Mouse (Mus musculus): Measurements from ENCODE around the gene Vmn2r33. TPM values are rescaled to one million over a fixed set of nuclear protein-coding genes. Genes with fewer than 3 reads are reported as not detected.
"Not testable (repeated sequence)": the region's sequence is repeated elsewhere in the genome, so short reads cannot be mapped to it uniquely, and the experiment has no call there.

The Vmn2r33 gene
- not detected in 2 replicates for polyA plus RNA-seq (2011; ENCODE audit: insufficient read depth, insufficient read length, low read depth, missing spikeins)

- H3K27me3 ChIP-seq (ENCODE audit: control insufficient read depth, insufficient read depth, low read length, poor library complexity, severe bottlenecking); H3K27ac ChIP-seq (ENCODE audit: insufficient read depth, low read length); H3K9ac ChIP-seq (ENCODE audit: low read depth, poor library complexity, severe bottlenecking); H3K9me3 ChIP-seq (replicated peaks; ENCODE audit: control insufficient read depth, insufficient read depth, low read length, poor library complexity, severe bottlenecking); H3K36me3 ChIP-seq (ENCODE audit: control insufficient read depth, insufficient read depth, low read length, poor library complexity, severe bottlenecking); H3K4me1 ChIP-seq (ENCODE audit: control insufficient read depth, insufficient read depth, low read length); H3K4me3 ChIP-seq (ENCODE audit: low read depth, low read length): not testable (repeated sequence)
These were observed at the start of gene Vmn2r33 for GRCm38 (mm10) chr7:7566686-7567085. Gene Vmn2r33 (minus strand): TSS chr7:7566786.

Other genes with a start within 250 kb of the Vmn2r33 start
- 0.12 TPM in 1 of 2 replicates, not detected in the other for gene Vmn2r30, start 229.2 kb downstream of the Vmn2r33 start, polyA plus RNA-seq (2011; ENCODE audit: insufficient read depth, insufficient read length, low read depth, missing spikeins)
- not detected in 2 replicates for gene Gm45783, start 192.2 kb downstream of the Vmn2r33 start, polyA plus RNA-seq (2011; ENCODE audit: insufficient read depth, insufficient read length, low read depth, missing spikeins)
- gene Vmn2r31, start 167.1 kb downstream of the Vmn2r33 start, polyA plus RNA-seq (2011; ENCODE audit: insufficient read depth, insufficient read length, low read depth, missing spikeins): 0.09 TPM in 1 of 2 replicates, not detected in the other
- not detected in 2 replicates for gene Vmn2r32, start 86.8 kb downstream of the Vmn2r33 start, polyA plus RNA-seq (2011; ENCODE audit: insufficient read depth, insufficient read length, low read depth, missing spikeins)
- not detected in 2 replicates for gene Vmn2r34, start 122.7 kb upstream of the Vmn2r33 start, polyA plus RNA-seq (2011; ENCODE audit: insufficient read depth, insufficient read length, low read depth, missing spikeins)